Mouse (Mus musculus) C2C12 (cell line): ENCODE results near the gene Ing3. TPM values are rescaled to one million over a fixed set of nuclear protein-coding genes. Genes with fewer than 3 reads are reported as not detected.

ENCODE experiments used
- H3K27me3 ChIP-seq: one replicate; pipeline ENCODE4 v1.6.1; 2011; ENCODE audit not compliant: control insufficient read depth, insufficient read depth, insufficient read length
- H3K36me3 ChIP-seq: one replicate; pipeline ENCODE4 v1.6.1; 2011; ENCODE audit not compliant: control insufficient read depth, insufficient read depth
- H3K4me3 ChIP-seq: one replicate; pipeline ENCODE4 v1.5.1; 2011; ENCODE audit warnings: mild to moderate bottlenecking, control low read depth; ENCODE audit not compliant: poor library complexity, insufficient read depth, severe bottlenecking
- H3K79me2 ChIP-seq: one replicate; pipeline ENCODE4 v1.6.1; 2011; ENCODE audit not compliant: control insufficient read depth, insufficient read depth
- H3K79me3 ChIP-seq: one replicate; pipeline ENCODE4 v1.6.1; 2011; ENCODE audit warnings: low read depth, control low read depth
- H3ac ChIP-seq: one replicate; pipeline ENCODE3; 2011; ENCODE audit warnings: low read depth; ENCODE audit not compliant: control insufficient read depth, insufficient read length
- CEBPB ChIP-seq: IDR thresholded peaks from one replicate; pipeline ENCODE4 v1.6.1; 2011; ENCODE audit warnings: low read depth, mild to moderate bottlenecking, control low read depth, moderate library complexity
- CTCF ChIP-seq: IDR thresholded peaks from one replicate; pipeline ENCODE4 v1.5.1; 2011; ENCODE audit not compliant: control insufficient read depth, insufficient read depth, insufficient read length
- FOSL1 ChIP-seq: IDR thresholded peaks from one replicate; pipeline ENCODE4 v1.8.0; 2011; ENCODE audit warnings: mild to moderate bottlenecking, low read length; ENCODE audit not compliant: poor library complexity, insufficient read depth, severe bottlenecking
- MAX ChIP-seq: IDR thresholded peaks from one replicate; pipeline ENCODE4 v1.6.1; 2011; ENCODE audit warnings: mild to moderate bottlenecking, control low read depth
- MYOD1 ChIP-seq: IDR thresholded peaks from one replicate; pipeline ENCODE4 v1.6.1; 2011; ENCODE audit warnings: low read depth; ENCODE audit not compliant: control insufficient read depth, insufficient read length
- MYOG ChIP-seq: IDR thresholded peaks from one replicate; pipeline ENCODE4 v1.6.1; 2011; ENCODE audit not compliant: control insufficient read depth, insufficient read length; ENCODE audit errors: extremely low read depth
- USF1 ChIP-seq: IDR thresholded peaks from one replicate; pipeline ENCODE4 v1.6.1; 2011; ENCODE audit warnings: low read depth, mild to moderate bottlenecking, control low read depth, moderate library complexity
- polyA plus RNA-seq: library from polyadenylated mRNA; unstranded; fragments of >200 nt; fragmentation: generic; extraction: Trizol; gene quantifications from one replicate; pipeline ENCODE4 v1.2.1, GENCODE M21; 2012; ENCODE audit warnings: missing spikeins

The Ing3 gene
- polyA plus RNA-seq, 1 experiment = 9.5 TPM

DNA sequence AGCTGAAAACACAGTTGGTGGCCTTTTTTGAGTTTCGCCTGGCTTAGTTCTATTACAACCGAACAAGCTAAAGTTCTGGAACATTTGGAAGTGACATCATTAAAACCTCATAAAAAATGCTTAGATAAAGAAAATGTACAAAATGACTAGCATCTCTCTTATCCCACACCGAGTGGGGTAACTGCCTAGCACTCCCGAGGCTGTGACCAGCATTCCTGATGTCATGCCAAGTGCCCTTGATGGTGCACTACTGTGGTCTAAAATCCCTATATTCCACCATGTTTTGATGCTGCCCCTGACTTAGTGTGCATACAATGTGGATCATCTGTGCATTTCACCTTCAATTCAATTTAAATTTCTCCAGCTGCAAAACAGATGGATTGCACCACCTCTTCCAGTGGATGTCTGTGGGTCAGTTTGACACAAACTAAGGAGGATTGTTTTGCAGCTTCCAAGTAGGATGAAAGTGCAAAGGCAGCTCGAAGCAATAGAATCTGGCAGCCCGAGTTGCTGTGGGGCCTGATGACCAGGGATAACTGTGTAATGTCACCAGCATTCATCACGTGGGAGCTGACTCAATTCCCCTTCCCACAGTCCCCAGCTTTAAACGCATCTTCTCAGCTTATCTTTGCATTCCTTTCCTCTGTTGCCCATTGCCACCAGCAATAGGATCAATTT lies 69.5 kb downstream of the Ing3 start:
- Histone ChIP-seq H3K79me3 (no peaks in the 10 kb centered on the region), H3K27me3 (no peaks in the 10 kb centered on the region), H3ac (no peak overlapping the region), H3K36me3 (no peaks in the 10 kb centered on the region), H3K4me3 (no peak overlapping the region), H3K79me2 (no peaks in the 10 kb centered on the region)
- TF ChIP-seq USF1 (no peak), CEBPB (no peak), CTCF (no peak), MAX (no peak), FOSL1 (no peak), MYOD1 (no peak), MYOG (no peak)

- no peaks in the 10 kb centered on the region for H3K27me3 ChIP-seq
- H3K36me3 ChIP-seq = no peaks in the 10 kb centered on the region
- H3K79me2 ChIP-seq = no peaks in the 10 kb centered on the region
- TF ChIP-seq MAX (no peak), MYOD1 (no peak), CEBPB (no peak), USF1 (no peak), FOSL1 (no peak), CTCF (no peak), MYOG (no peak)
- no peak overlapping the region for H3K4me3 ChIP-seq
- no peaks in the 10 kb centered on the region for H3K79me3 ChIP-seq
- H3ac ChIP-seq = no peak overlapping the region
These were observed 70.3 kb downstream of the Ing3 start for GRCm38 (mm10) chr6:22019637-22020036.

DNA sequence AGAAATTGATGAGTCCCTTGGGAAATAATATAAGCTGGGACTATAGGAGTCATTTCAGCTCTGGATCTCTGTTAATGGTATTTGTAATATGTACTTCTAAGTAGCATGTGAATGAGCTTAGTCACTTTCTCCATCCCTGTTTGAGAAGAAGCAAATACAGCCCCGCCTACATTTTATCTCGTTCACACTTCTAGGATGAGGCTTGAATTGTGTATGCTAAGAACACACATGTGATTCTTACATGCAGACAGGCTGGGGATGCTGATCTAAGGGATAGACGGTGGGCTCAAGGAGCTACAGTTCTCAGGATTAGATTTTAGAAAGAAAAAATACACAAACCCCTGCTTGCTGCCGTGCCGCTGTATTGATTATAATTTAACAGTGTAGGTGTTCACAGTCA lies 71.3 kb downstream of the Ing3 start:
- TF ChIP-seq MYOD1 (no peak), MAX (no peak), CEBPB (no peak), FOSL1 (no peak), CTCF (no peak), USF1 (no peak), MYOG (no peak)
- Histone ChIP-seq H3K27me3 (no peaks in the 10 kb centered on the region), H3K79me3 (no peaks in the 10 kb centered on the region), H3K4me3 (no peak overlapping the region), H3ac (no peak overlapping the region), H3K79me2 (no peaks in the 10 kb centered on the region), H3K36me3 (no peaks in the 10 kb centered on the region)

DNA sequence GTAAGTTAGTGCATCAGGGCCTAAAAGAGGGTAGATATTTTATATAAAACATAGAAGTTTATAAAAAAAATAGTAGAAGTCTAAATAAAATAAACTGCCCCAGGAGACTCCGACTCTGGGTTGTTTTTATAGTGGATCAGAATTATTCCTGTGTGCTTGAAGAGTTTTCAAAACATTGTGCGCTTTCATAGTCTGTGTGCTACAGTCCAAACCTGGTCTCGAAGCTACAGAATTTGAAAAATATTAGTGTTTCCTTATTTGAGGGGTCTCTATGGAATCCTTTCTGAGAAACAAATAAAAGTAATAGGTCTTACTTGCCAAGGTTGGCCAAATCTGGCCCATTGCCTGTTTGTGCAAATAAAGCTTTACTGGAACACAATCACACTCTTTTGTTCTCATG lies 71.9 kb downstream of the Ing3 start:
- H3K4me3 ChIP-seq = no peak overlapping the region
- TF ChIP-seq CTCF (no peak), MYOD1 (no peak), MYOG (no peak), USF1 (no peak), FOSL1 (no peak), MAX (no peak), CEBPB (no peak)
- no peaks in the 10 kb centered on the region for H3K27me3 ChIP-seq
- no peaks in the 10 kb centered on the region for H3K36me3 ChIP-seq
- no peaks in the 10 kb centered on the region for H3K79me3 ChIP-seq
- no peak overlapping the region for H3ac ChIP-seq
- H3K79me2 ChIP-seq = no peaks in the 10 kb centered on the region

DNA sequence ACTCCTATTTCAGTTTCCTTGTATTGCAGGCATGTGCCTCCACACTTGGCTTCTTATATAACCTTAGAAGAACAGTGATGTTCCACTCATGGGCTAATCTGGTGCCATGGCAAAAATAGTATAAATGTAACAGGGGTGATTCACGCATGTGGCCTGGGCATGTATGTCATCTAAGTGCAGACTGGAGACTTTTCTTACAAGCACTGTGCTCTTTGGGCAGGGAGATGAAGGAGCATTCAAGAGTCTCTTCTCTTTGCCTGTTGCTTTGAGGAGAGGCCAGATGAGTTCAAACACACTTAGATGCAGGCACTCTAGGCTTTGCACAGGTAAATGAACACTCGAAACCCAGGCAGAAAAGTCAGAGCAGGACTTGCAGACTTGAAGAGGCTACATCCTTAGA lies 74.8 kb downstream of the Ing3 start:
- TF ChIP-seq CEBPB (no peak), FOSL1 (no peak), MYOD1 (no peak), MYOG (no peak), CTCF (no peak), MAX (no peak)
- no peaks in the 10 kb centered on the region for H3K79me2 ChIP-seq
- H3K27me3 ChIP-seq = no peaks in the 10 kb centered on the region
- H3K79me3 ChIP-seq = no peaks in the 10 kb centered on the region
- no peak overlapping the region for H3ac ChIP-seq
- H3K36me3 ChIP-seq = no peaks in the 10 kb centered on the region
- H3K4me3 ChIP-seq = no peak overlapping the region

Other genes starting within 250 kb of the Ing3 start
- 8.2 TPM for gene Tspan12, start 97.1 kb upstream of the Ing3 start, polyA plus RNA-seq
- gene Cped1, start 36.3 kb downstream of the Ing3 start, polyA plus RNA-seq = 1.2 TPM